Mouse (Mus musculus) skeletal muscle tissue, adult 2 months (tissue): Measurements from ENCODE around the gene Hk1.

Source experiments
- DNase-seq: peaks from one replicate; pipeline ENCODE4 v3.0.0-alpha.2; 2012; ENCODE audit warnings: low read depth, low spot score

Gene Hk1

GRCm38 (mm10) chr10:62379808-62380207, at the start of gene Hk1:
Gene Hk1 (minus strand): TSS chr10:62379908.
- no peak for DNase-seq

GRCm38 (mm10) chr10:62425081-62425871, 45.6 kb upstream of the Hk1 start:
- DNase-seq, result no peak

GRCm38 (mm10) chr10:62422255-62422654, 42.5 kb upstream of the Hk1 start, which contains the start of gene Hkdc1:
Gene Hkdc1 (minus strand): TSS chr10:62422491.
- no peak for DNase-seq

GRCm38 (mm10) chr10:62421127-62421526, 41.4 kb upstream of the Hk1 start:
- DNase-seq, result no peak

- DNase-seq, result no peak
These were observed 40.7 kb upstream of the Hk1 start for GRCm38 (mm10) chr10:62420399-62420798.

- no peak for DNase-seq
These were observed 39.7 kb upstream of the Hk1 start for GRCm38 (mm10) chr10:62419422-62419821.

GRCm38 (mm10) chr10:62418831-62419356, 39.2 kb upstream of the Hk1 start:
- DNase-seq, result no peak

GRCm38 (mm10) chr10:62413606-62413982, 33.9 kb upstream of the Hk1 start:
- DNase-seq, result no peak

GRCm38 (mm10) chr10:62412906-62413605, 33.3 kb upstream of the Hk1 start:
- no peak for DNase-seq

GRCm38 (mm10) chr10:62411431-62412410, 32.0 kb upstream of the Hk1 start:
- DNase-seq, result no peak

- peak; percentile 41 for DNase-seq
These were observed 31.2 kb upstream of the Hk1 start for GRCm38 (mm10) chr10:62410943-62411342.

GRCm38 (mm10) chr10:62404901-62405300, 25.2 kb upstream of the Hk1 start:
- DNase-seq, result peak; percentile 24

GRCm38 (mm10) chr10:62401641-62402111, 22.0 kb upstream of the Hk1 start:
- peak; percentile 25 for DNase-seq

- no peak for DNase-seq
These were observed 3.3 kb upstream of the Hk1 start for GRCm38 (mm10) chr10:62383011-62383410.

GRCm38 (mm10) chr10:62380936-62381335, 1.2 kb upstream of the Hk1 start:
- DNase-seq, result no peak

GRCm38 (mm10) chr10:62358827-62359226, 20.9 kb downstream of the Hk1 start:
- no peak for DNase-seq

GRCm38 (mm10) chr10:62356105-62356730, 23.5 kb downstream of the Hk1 start:
- no peak for DNase-seq

GRCm38 (mm10) chr10:62345147-62345546, 34.6 kb downstream of the Hk1 start:
- no peak for DNase-seq

GRCm38 (mm10) chr10:62344004-62344752, 35.5 kb downstream of the Hk1 start:
- DNase-seq, result no peak

- no peak for DNase-seq
These were observed 37.2 kb downstream of the Hk1 start for GRCm38 (mm10) chr10:62342512-62342911.
